In the genomic region with DNA sequence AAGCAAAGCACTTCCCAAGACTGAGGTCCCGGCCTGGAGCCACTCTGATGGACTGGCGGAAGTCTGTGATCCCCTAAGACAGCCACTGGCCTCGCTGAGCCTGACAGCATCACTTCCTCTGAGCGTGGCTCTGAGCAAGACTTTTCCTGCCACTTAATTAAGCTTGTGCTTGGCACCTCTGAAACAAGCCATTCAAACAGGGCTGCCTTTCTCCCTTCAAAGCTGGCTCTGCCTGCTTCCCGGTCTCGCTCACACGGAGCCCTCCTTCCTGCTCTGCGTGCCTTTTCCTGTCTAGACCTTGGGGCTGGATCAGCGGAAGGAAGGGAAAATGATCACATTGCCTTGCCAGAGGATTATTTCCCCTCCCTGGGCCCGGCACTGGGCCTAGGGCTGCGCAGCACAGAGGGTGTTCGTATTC, we compare ENCODE assay signal across 11 mouse cellular contexts.
DNase-seq lines count a peak whose midpoint lies in the region; ATAC-seq lines count a peak whose summit lies in the region.
"Had no signal": no experiment of that assay in that cellular context is flagged by ENCODE, and none has a peak within 500 bp of the region (broad histone marks: within the 10 kb centered on the region; RNA-seq: fewer than 3 reads in every experiment).

No protein-coding gene starts in this region.

- no peak overlapping the region for H3K4me3 ChIP-seq in liver, embryonic 12.5 days
- H3K4me3 ChIP-seq: myocyte had no signal

- H3K27ac ChIP-seq in liver, embryonic 12.5 days: no peak overlapping the region

- no peak overlapping the region for H3K9ac ChIP-seq in liver, embryonic 12.5 days

- H3K27me3 ChIP-seq in liver, embryonic 12.5 days (replicated peaks): no peaks in the 10 kb centered on the region
- H3K27me3 ChIP-seq: CH12.LX had no signal

- peak; percentile 10 to 14 for DNase-seq in heart, adult 18-20 months
- no peak for DNase-seq in heart, adult 8-10 months (ENCODE audit: low spot score)
- peak; percentile 22 for DNase-seq in embryo, embryonic 10.5 days (ENCODE audit: low spot score)
- DNase-seq in heart, postnatal 4 days: peak; percentile 35
- no peak for DNase-seq in urinary bladder, adult 18-20 months (ENCODE audit: low spot score in 2 of 2)
- no peak for DNase-seq in urinary bladder, postnatal 4 days (ENCODE audit: low spot score in 2 of 2)
- DNase-seq in right cerebral cortex, postnatal 25 days: no peak
- DNase-seq: thymus, postnatal 14 days had no signal

- 26% methylated on average over 12 of the region's 12 CpGs for WGBS in liver, embryonic 12.5 days (ENCODE audit: insufficient replicate concordance)

- no peaks in the 10 kb centered on the region for H3K4me1 ChIP-seq in liver, embryonic 12.5 days

- H3K4me2 ChIP-seq in liver, embryonic 12.5 days: no peak overlapping the region

- no peaks in the 10 kb centered on the region for H3K36me3 ChIP-seq in liver, embryonic 12.5 days

- H3K9me3 ChIP-seq in liver, embryonic 12.5 days (replicated peaks): no peaks in the 10 kb centered on the region

- peak; percentile 8; the same call in 1 of the 2 replicates for ATAC-seq in liver, embryonic 12.5 days

Comparison
In these comparisons a context has a peak if more than half of its experiments do, and no peak if none do; other contexts are left out.
1. DNase-seq: peak in heart, adult 18-20 months (2 of 2), embryo, embryonic 10.5 days (single experiment) and heart, postnatal 4 days (single experiment); none in heart, adult 8-10 months (single experiment), urinary bladder, adult 18-20 months (0 of 2), urinary bladder, postnatal 4 days (0 of 2) and right cerebral cortex, postnatal 25 days (single experiment).